Mouse (Mus musculus) ES-Bruce4 (cell line): ENCODE results near the gene Iqce.

Source experiments
- CTCF ChIP-seq: IDR thresholded peaks from one replicate; pipeline ENCODE4 v1.8.1; 2011; ENCODE audit warnings: low read depth, low read length
- EP300 ChIP-seq: IDR thresholded peaks from 2 replicates; pipeline ENCODE4 v1.6.1; 2011; ENCODE audit warnings: low read depth, low read length; ENCODE audit not compliant: insufficient read depth

DNA sequence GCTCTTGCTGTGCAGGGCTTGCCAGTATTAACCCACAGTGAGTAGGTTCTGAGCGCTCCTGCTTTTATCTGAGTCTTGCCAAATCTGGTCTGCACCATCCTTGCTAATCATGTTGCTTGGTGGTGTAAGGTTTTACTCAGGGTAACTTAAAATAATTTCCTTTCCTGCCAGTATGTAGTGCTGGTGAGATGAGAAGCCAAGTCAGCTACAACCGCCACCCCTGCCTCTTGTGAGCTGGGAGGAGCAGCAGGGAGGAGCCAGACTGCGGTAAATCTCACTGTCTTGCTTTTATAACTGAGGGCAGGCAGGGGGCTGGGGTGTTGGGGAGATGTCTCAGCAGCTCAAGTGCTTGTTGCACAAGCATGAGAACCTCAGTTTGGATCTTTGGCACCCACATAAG is 13.7 kb downstream of the Iqce start:
- TF ChIP-seq CTCF (no peak), EP300 (no peak)
